Mouse (Mus musculus) limb, embryonic 11.5 days (tissue): ENCODE measurements at regions not wholly inside any gene's neighbourhood (a gene's known extent, or its start where the extent isn't known, plus 50 kb on each side); places are given as distances from the start of the nearest gene placed in this dataset.
A peak's percentile ranks its signal among the peaks of the same experiment; 100 is the strongest.

Experiments
- ATAC-seq: fragments of 200-750 bp; cut with Nextera tagmentation; 2 replicates; pipeline ENCODE4 v1.8.0; 2017; ENCODE audit warnings: low read depth; ENCODE audit not compliant: insufficient number of reproducible peaks, low FRiP score, low TSS enrichment
- DNase-seq: peaks from one replicate; pipeline ENCODE4 v3.0.0-alpha.2; 2015; ENCODE audit warnings: low spot score
- H3K27ac ChIP-seq: fragments of 300-500 bp; sonication (generic); replicated peaks from 2 replicates; pipeline ENCODE4 v1.5.1; 2014; ENCODE audit warnings: low read depth, mild to moderate bottlenecking, low read length
- H3K27me3 ChIP-seq: fragments of 300-500 bp; sonication (generic); 2 replicates; pipeline ENCODE4 v1.6.1; 2014; ENCODE audit warnings: mild to moderate bottlenecking, low read length, mixed read lengths; ENCODE audit not compliant: control insufficient read depth, insufficient read depth
- H3K36me3 ChIP-seq: fragments of 300-500 bp; sonication (generic); 2 replicates; pipeline ENCODE4 v1.6.1; 2014; ENCODE audit warnings: mild to moderate bottlenecking, low read length, moderate library complexity, mixed read lengths; ENCODE audit not compliant: control insufficient read depth, insufficient read depth
- H3K4me1 ChIP-seq: fragments of 300-500 bp; sonication (generic); 2 replicates; pipeline ENCODE4 v1.6.1; 2014; ENCODE audit warnings: low read length, mixed read lengths; ENCODE audit not compliant: control insufficient read depth, insufficient read depth
- H3K4me2 ChIP-seq: fragments of 300-500 bp; sonication (generic); 2 replicates; pipeline ENCODE4 v1.6.1; 2014; ENCODE audit warnings: low read depth, mild to moderate bottlenecking, moderate library complexity; ENCODE audit not compliant: severe bottlenecking
- H3K4me3 ChIP-seq: fragments of 300-500 bp; sonication (generic); 2 replicates; pipeline ENCODE4 v1.5.1; 2014; ENCODE audit warnings: low read depth, low read length
- H3K9ac ChIP-seq: fragments of 300-500 bp; sonication (generic); 2 replicates; pipeline ENCODE4 v1.6.1; 2014; ENCODE audit warnings: mild to moderate bottlenecking, low read length
- H3K9me3 ChIP-seq: fragments of 300-500 bp; sonication (generic); 2 replicates; pipeline ENCODE4 v1.6.1; 2016; ENCODE audit warnings: low read length; ENCODE audit not compliant: control insufficient read depth
- WGBS: fragments of 180-500 bp; shearing (Covaris S2); extraction: QIAGEN DNeasy Blood & Tissue Kit; methylation state at CpG from one replicate; pipeline ENCODE4 v1.1.7; 2014; 5-methylcytosine and 5-hydroxymethylcytosine counted together

GRCm38 (mm10) chr9:41479854-41480749 is 318.6 kb upstream of the Ubash3b start:
- no peak overlapping the region for H3K27ac ChIP-seq
- DNase-seq = no peak
- no peak overlapping the region for H3K4me2 ChIP-seq
- H3K9me3 ChIP-seq = no peaks in the 10 kb centered on the region
- no peaks in the 10 kb centered on the region for H3K27me3 ChIP-seq
- no peaks in the 10 kb centered on the region for H3K36me3 ChIP-seq
- no peak overlapping the region for H3K9ac ChIP-seq
- H3K4me3 ChIP-seq = no peak overlapping the region
- 89% methylated on average over 13 of the region's 13 CpGs for WGBS
- H3K4me1 ChIP-seq = 0 out of 2 replicates have a peak, but pooled peaks cover 2% of the 10 kb centered on the region
- ATAC-seq = no peak

DNA sequence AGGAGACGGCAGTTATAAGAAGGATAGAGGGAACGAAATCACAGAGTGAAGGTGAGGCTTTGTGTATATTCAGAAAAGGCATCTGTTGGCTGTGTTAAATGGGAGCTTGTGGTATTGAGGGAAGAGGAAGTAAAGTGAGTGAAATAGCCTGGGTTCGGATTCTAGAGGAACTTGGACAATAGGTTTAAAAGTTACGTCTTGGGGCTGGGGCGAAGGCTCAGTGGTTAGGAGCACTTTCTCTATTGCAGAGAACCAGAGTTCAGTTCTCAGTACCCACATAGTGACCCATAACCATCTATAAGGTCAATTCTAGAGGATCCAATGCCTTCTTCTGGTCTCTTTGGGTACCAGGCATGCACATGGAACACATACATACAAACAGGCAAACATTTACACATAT is 317.6 kb upstream of the Ubash3b start:
- ATAC-seq = no peak
- Histone ChIP-seq H3K4me3 (no peak overlapping the region), H3K27ac (no peak overlapping the region), H3K4me1 (peaks cover 5% of the 10 kb centered on the region; the same call in 1 of the 2 replicates), H3K9ac (no peak overlapping the region), H3K36me3 (no peaks in the 10 kb centered on the region), H3K27me3 (no peaks in the 10 kb centered on the region), H3K9me3 (no peaks in the 10 kb centered on the region), H3K4me2 (no peak overlapping the region)
- 93% methylated on average over 5 of the region's 5 CpGs for WGBS
- DNase-seq = no peak

GRCm38 (mm10) chr9:41478106-41478848 is 316.8 kb upstream of the Ubash3b start:
- Histone ChIP-seq H3K4me3 (no peak overlapping the region), H3K27ac (no peak overlapping the region), H3K27me3 (no peaks in the 10 kb centered on the region), H3K4me2 (no peak overlapping the region), H3K36me3 (no peaks in the 10 kb centered on the region), H3K4me1 (peaks cover 5% of the 10 kb centered on the region; the same call in 1 of the 2 replicates), H3K9me3 (no peaks in the 10 kb centered on the region), H3K9ac (no peak overlapping the region)
- ATAC-seq (no peak), DNase-seq (no peak)
- 90% methylated on average over 7 of the region's 7 CpGs for WGBS

- Histone ChIP-seq H3K9ac (peak overlapping the region; percentile 39), H3K4me2 (peak overlapping the region; percentile 32; the same call in 1 of the 2 replicates), H3K36me3 (no peaks in the 10 kb centered on the region), H3K4me1 (peaks cover 6% of the 10 kb centered on the region), H3K27me3 (no peaks in the 10 kb centered on the region), H3K4me3 (no peak overlapping the region), H3K27ac (no peak overlapping the region), H3K9me3 (no peaks in the 10 kb centered on the region)
- ATAC-seq (no peak), DNase-seq (no peak)
- WGBS = 88% methylated on average over 8 of the region's 8 CpGs
These were observed 313.8 kb upstream of the Ubash3b start for GRCm38 (mm10) chr9:41475326-41475725.

GRCm38 (mm10) chr9:41474945-41475297 is 313.4 kb upstream of the Ubash3b start:
- H3K4me3 ChIP-seq = no peak overlapping the region
- no peak for DNase-seq
- 73% methylated on average over 6 of the region's 6 CpGs for WGBS

DNA sequence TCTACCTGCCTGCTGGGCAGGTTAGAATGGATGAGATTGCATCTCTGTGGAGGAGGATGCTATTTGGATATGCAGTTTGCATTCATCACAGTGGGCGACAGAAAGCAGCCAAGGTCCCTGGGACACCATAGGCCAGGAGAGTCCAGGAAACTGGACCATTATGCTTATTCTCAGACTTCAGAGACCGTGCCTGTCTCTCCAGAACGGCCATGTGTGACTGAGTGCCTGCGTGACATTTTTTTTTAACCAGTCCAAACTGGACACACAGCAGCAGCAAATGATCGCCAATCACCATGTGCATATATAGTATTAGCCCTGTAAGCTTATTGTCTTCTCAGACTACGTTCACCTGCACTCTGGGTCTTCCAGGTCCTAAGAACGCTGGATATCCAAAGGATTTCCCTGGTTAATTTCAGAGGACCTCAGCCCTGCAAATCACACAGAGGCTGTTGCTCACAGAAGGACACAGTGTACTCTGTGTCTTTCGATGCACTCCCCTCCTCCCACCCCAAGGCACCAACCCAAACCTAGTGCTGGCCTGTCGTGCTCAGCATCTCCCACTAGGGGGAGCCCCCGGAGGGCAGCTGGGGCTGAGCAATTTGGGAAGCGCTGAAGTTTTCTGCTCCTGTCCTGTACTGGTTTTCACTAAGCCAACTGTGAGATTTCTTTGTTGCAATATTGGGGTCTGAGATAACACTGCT is 312.9 kb upstream of the Ubash3b start:
- DNase-seq (peak; percentile 95), ATAC-seq (peak; percentile 83; the same call in 1 of the 2 replicates)
- Histone ChIP-seq H3K4me2 (peak overlapping the region; percentile 32; the same call in 1 of the 2 replicates), H3K27ac (no peak overlapping the region), H3K4me3 (no peak overlapping the region), H3K36me3 (no peaks in the 10 kb centered on the region), H3K9ac (no peak overlapping the region; the same call in 1 of the 2 replicates), H3K27me3 (no peaks in the 10 kb centered on the region), H3K9me3 (no peaks in the 10 kb centered on the region), H3K4me1 (peaks cover 12% of the 10 kb centered on the region)
- WGBS = 47% methylated on average over 11 of the region's 11 CpGs

More at GRCm38 (mm10) chr9:41474945-41475297, 313.4 kb upstream of the Ubash3b start:
- Histone ChIP-seq H3K4me1 (peaks cover 11% of the 10 kb centered on the region), H3K27ac (peak overlapping the region; percentile 38; the same call in 1 of the 2 replicates), H3K36me3 (no peaks in the 10 kb centered on the region), H3K27me3 (no peaks in the 10 kb centered on the region), H3K4me2 (peak overlapping the region; percentile 32; the same call in 1 of the 2 replicates), H3K9me3 (no peaks in the 10 kb centered on the region), H3K9ac (peak overlapping the region; percentile 39)
- no peak for ATAC-seq

GRCm38 (mm10) chr9:41473506-41473905 is 312.0 kb upstream of the Ubash3b start:
- Histone ChIP-seq H3K9ac (no peak overlapping the region), H3K27me3 (no peaks in the 10 kb centered on the region), H3K36me3 (no peaks in the 10 kb centered on the region), H3K4me2 (no peak overlapping the region), H3K4me1 (peaks cover 12% of the 10 kb centered on the region), H3K27ac (no peak overlapping the region), H3K9me3 (no peaks in the 10 kb centered on the region), H3K4me3 (no peak overlapping the region)
- 91% methylated on average over 5 of the region's 5 CpGs for WGBS
- no peak for DNase-seq
- ATAC-seq = no peak

- 93% methylated on average over 3 of the region's 3 CpGs for WGBS
- Histone ChIP-seq H3K4me1 (peaks cover 12% of the 10 kb centered on the region), H3K4me3 (no peak overlapping the region), H3K9ac (no peak overlapping the region), H3K4me2 (no peak overlapping the region), H3K9me3 (no peaks in the 10 kb centered on the region), H3K36me3 (no peaks in the 10 kb centered on the region), H3K27ac (no peak overlapping the region), H3K27me3 (no peaks in the 10 kb centered on the region)
- DNase-seq (no peak), ATAC-seq (no peak)
These were observed 309.8 kb upstream of the Ubash3b start for GRCm38 (mm10) chr9:41471345-41471744.
